Mouse (Mus musculus): ENCODE data around the gene 4933409G03Rik.
"Not testable (repeated sequence)": the region's sequence is repeated elsewhere in the genome, so short reads cannot be mapped to it uniquely, and the experiment has no call there.

The 4933409G03Rik gene
- long read RNA-seq, experiment 1 = 0 reads
- long read RNA-seq, experiment 2 = 0 reads

DNA sequence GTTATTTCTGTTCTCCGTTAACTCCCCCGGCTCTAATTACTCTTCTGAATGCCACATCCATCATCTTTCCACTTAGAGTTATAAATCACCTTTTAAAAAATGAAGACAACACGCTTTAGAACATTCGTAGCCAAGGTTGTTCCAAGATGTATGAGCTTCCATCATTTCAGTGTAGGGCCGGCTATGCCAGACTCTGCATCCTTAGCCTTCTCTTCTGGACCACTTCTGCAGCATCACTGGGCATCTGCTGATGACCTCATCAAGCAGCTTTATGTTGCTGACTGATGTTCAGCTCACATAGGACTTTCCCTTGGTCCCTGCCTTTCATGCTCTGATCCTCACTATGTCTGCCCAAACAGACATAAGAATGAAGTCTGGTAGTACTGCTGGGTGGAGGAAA, at the start of gene 4933409G03Rik:
4933409G03Rik (plus strand) TSS at position 301 of the 400 bp plus-strand sequence.
- intact Hi-C loops (cut with DNase I) = no loop called here

DNA sequence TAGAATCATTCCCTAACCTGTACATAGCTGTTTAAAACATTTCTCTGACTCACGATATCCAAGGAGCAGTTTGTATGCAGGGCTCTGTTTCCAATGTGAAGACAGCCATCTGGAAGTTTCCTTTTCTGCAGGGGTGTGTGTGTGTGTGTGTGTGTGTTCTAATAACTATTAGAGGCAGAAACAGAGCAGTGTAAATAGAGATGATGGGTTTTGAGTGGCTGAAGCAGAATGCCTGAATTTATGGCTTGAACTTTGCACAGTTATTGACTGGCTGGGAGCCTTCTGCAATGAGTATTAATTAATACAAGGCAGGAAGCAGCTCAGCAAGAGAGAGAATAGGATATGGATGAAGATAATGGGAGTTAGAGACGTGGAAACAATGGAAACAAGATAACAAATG, 38.0 kb upstream of the 4933409G03Rik start:
- intact Hi-C loops (cut with DNase I) = no loop called here

DNA sequence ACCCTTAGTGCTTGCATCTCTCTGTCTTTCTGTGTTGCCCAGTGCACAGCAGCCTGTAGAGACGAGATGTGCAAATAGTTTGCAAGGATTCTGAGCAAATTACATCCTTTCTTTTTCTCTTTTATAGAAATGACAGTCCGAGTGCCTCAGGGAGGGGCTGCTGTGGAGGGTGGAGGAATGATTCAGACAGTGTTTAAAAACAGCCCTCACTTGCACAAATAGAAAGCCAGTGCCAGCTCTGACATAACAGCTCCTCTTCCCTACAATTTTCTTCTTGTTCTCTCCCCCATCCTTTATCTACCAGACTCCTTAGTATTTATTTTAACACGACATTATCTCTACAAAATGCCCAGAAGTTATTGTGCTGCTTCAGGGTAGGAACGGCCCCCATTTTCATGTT, 21.4 kb upstream of the 4933409G03Rik start:
- intact Hi-C loops (cut with DNase I) = loop anchor here (5.0 kb wide), 2 partner anchors 181 to 196 kb away; no protein-coding TSS in a partner anchor

DNA sequence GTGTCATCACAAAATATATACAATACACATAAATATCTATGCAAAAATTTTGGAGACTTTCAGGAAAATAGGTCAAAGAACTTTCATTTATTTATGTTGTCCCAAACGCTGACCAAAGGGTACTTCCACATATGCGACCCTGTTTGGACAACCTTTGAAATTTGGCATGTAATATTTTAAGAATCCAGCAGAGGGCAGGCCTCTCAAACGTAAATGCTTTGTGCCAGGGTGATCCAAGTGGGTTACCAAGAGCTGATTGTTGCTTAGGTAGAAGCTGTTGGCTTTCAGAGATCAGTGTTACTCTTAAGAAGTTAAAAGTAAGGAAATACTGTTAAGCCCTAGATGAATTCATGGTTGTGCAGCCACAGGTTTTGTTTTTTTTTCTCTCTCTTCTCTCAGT, 18.9 kb upstream of the 4933409G03Rik start:
- intact Hi-C loops (cut with DNase I) = loop anchor here (5.0 kb wide), 2 partner anchors 179 to 194 kb away; no protein-coding TSS in a partner anchor

DNA sequence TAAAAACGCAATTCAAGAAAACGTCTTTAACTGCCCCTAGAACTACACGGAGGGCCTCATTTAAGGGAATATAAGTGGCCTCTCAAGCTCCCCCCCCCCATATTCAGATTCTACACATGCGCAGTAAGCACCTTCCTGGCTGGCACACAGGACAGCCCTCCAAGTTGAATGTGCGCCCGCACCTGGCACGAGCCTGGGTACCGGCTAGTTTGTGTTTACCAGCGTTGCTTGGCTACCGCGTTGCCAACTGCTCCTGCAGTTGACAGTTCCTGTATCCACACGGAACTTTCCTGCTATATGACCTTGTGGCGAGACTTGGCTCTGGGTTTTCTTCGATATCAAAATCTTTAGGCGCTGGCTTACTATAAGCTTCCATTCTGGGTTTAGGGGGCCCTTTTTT, 13.9 kb upstream of the 4933409G03Rik start:
- intact Hi-C loops (cut with DNase I) = no loop called here

DNA sequence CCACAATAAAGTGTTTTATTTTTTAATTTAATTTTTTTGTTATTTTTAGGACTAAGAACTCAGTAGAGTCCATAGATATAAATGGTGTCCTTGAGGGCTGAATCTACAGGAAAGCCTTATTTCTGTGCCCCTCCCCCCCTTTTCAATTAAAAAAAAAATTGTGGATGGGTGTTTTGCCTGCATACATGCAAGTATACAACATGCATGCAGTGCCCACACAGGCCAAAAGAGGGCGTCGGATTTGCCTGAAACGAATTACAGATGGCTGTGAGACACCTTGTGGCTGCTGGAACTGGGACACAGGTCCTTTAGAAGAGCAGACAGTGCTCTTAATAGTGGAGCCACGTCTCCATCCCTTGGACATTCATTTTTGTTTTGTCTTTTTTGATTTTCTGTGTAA, 9.9 kb upstream of the 4933409G03Rik start:
- intact Hi-C loops (cut with DNase I) = no loop called here

DNA sequence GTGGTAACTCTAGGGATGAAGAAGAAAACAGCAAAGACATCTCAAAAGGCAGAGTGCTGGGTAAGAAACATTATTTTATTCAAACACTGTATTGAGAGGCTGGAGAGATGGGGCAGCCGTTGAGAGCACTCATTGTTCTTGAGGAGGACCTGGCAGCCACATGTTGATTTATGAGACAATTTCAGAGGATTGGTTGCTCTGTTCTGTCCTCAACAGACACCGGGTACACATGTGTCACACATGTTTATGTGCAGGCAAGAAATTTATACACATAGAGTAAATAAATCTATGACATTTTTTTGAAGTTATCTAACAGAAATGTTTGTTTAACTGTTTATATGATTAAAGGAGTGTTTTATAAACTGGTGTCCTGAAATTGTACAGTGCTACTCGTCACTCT, 10.6 kb downstream of the 4933409G03Rik start:
- intact Hi-C loops (cut with DNase I) = no loop called here

DNA sequence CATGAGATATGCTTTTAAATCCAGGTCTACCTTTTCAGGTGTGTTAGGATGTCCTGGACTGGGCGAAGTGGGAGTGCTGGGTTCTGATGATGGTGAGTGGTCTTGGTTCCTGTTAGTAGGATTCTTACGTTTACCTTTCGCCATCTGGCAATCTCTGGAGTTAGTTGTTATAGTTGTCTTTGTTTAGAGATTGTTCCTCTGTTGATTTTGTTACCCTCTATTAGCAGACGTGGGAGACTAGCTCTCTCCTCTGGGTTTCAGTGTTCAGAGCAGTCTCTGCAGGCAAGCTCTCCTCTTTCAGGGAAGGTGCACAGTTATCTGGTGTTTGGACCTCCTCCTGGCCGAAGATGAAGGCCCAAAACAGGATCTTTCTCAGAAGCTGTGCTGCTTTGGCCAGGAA, 74.0 kb downstream of the 4933409G03Rik start, which contains the start of gene 4932414N04Rik:
4932414N04Rik (plus strand) TSS at position 301 of the 400 bp plus-strand sequence.
- intact Hi-C loops (cut with DNase I) = not testable (repeated sequence)
